Mouse (Mus musculus): ENCODE measurements around the gene Gm30191. TPM values are rescaled to one million over a fixed set of nuclear protein-coding genes. Genes with fewer than 3 reads are reported as not detected.

Gm30191 gene
- 0.28 TPM in 1 of 2 replicates, not detected in the other for polyA plus RNA-seq (2014; fragmentation: Nextera tagmentation; extraction: Ambion mirVana)

DNA sequence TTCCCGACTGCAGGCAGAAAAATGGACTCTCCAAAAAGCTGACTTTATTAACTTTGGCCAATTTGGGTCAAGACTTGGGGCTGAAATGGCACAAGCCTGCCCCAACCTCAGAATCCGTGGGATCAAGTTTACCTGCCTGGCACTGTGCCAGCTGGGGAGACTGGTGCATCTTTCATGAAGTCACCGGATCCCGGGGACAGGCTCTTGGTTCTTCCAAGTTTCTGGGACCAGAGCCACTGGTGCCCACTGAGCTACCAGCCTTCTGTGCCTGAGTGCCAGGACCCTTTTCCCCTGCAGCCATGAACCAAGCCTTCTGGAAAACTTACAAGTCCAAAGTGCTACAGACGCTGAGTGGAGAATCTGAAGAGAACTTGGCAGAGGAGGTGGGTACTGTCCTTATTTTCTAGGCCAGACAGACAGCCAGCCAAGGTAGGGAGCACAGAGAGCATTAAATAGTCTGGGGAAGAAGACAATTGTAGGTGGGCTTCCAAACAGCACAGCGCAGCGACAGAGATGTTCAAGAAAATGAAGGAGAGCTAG lies at the start of gene Gm30191:
Gm30191 (plus strand) TSS at position 217 of the 540 bp plus-strand sequence.
- ATAC-seq (ENCODE audit: low read depth) (no peak), DNase-seq (ENCODE audit: low spot score) (no peak)
- H3K4me1 ChIP-seq (ENCODE audit: control insufficient read depth, insufficient read depth, low read length) = peaks cover 32% of the 10 kb centered on the region
- 71% methylated on average over 7 of the region's 7 CpGs for WGBS
- H3K4me2 ChIP-seq (ENCODE audit: low read depth, low read length) = peak within 1 kb of the TSS; percentile 94
- peak within 1 kb of the TSS; percentile 84 for H3K4me3 ChIP-seq (ENCODE audit: low read depth, low read length)
- no peaks in the 10 kb centered on the region for H3K36me3 ChIP-seq (ENCODE audit: control insufficient read depth, insufficient read depth, low read length)
- H3K9me3 ChIP-seq (ENCODE audit: control insufficient read depth, low read length) = no peaks in the 10 kb centered on the region
- H3K9ac ChIP-seq (ENCODE audit: low read depth, low read length) = peak within 1 kb of the TSS; percentile 54
- H3K27ac ChIP-seq (replicated peaks; ENCODE audit: low read depth, low read length) = no peak within 1 kb of the TSS
- H3K27me3 ChIP-seq (replicated peaks; ENCODE audit: control insufficient read depth, insufficient read depth, low read length) = peaks cover 52% of the 10 kb centered on the region

DNA sequence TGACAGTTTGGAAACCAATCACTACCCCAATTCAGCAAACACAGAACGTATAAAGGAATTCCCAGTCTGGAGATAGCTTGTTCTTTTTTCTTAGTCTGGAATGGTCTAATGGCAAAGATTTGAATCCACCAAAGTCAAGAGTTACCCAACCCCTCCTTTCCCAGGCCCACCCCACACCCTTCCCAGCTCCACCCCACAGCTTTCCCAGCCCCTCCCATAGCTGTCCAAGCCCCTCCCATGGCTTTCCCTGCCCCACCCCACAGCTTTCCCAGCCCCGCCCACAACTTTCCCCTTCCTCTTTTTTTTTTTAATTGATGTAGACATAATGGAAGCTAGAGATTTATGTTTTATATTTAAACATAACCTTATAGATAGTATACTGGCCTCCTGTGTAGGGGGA lies 47.4 kb upstream of the Gm30191 start:
- WGBS = 66% methylated on average over 2 of the region's 2 CpGs
- Histone ChIP-seq H3K36me3 (ENCODE audit: control insufficient read depth, insufficient read depth, low read length) (no peaks in the 10 kb centered on the region), H3K9me3 (ENCODE audit: control insufficient read depth, low read length) (no peaks in the 10 kb centered on the region), H3K4me3 (ENCODE audit: low read depth, low read length) (no peak overlapping the region), H3K4me1 (ENCODE audit: control insufficient read depth, insufficient read depth, low read length) (no peaks in the 10 kb centered on the region), H3K27ac (replicated peaks; ENCODE audit: low read depth, low read length) (no peak overlapping the region), H3K4me2 (ENCODE audit: low read depth, low read length) (no peak overlapping the region), H3K27me3 (replicated peaks; ENCODE audit: control insufficient read depth, insufficient read depth, low read length) (no peaks in the 10 kb centered on the region), H3K9ac (ENCODE audit: low read depth, low read length) (no peak overlapping the region)
- ATAC-seq (ENCODE audit: low read depth) (no peak), DNase-seq (ENCODE audit: low spot score) (no peak)

DNA sequence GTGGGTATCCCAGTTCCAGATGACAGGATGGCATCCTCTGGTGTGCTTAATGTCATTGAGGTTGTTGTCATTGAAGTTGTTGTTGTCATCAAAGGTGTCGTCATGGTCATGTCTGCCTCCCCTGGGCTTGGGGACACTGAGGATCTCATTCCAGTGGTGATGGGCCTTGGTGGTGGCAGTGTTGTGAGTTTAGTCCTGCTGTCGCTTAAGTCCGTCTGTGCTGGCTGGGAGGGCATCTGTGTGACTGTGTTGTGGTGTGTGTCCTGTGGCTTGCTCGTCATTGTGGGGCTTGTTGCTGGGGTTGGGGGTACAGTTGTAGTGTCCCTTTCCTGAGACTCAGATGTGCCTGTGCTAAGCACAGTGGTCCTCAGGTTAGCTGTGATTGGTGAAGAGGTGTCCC lies 43.8 kb upstream of the Gm30191 start, which contains the start of gene Gm7534:
Gm7534 (minus strand) TSS at position 101 of the 400 bp plus-strand sequence.
- Histone ChIP-seq H3K27me3 (replicated peaks; ENCODE audit: control insufficient read depth, insufficient read depth, low read length) (no peaks in the 10 kb centered on the region), H3K9me3 (ENCODE audit: control insufficient read depth, low read length) (no peaks in the 10 kb centered on the region), H3K36me3 (ENCODE audit: control insufficient read depth, insufficient read depth, low read length) (no peaks in the 10 kb centered on the region), H3K4me1 (ENCODE audit: control insufficient read depth, insufficient read depth, low read length) (no peaks in the 10 kb centered on the region), H3K27ac (replicated peaks; ENCODE audit: low read depth, low read length) (no peak within 1 kb of the TSS), H3K4me2 (ENCODE audit: low read depth, low read length) (no peak within 1 kb of the TSS), H3K4me3 (ENCODE audit: low read depth, low read length) (no peak within 1 kb of the TSS), H3K9ac (ENCODE audit: low read depth, low read length) (no peak within 1 kb of the TSS)
- no peak for ATAC-seq (ENCODE audit: low read depth)
- WGBS = 91% methylated on average over 4 of the region's 4 CpGs
- no peak for DNase-seq (ENCODE audit: low spot score)

DNA sequence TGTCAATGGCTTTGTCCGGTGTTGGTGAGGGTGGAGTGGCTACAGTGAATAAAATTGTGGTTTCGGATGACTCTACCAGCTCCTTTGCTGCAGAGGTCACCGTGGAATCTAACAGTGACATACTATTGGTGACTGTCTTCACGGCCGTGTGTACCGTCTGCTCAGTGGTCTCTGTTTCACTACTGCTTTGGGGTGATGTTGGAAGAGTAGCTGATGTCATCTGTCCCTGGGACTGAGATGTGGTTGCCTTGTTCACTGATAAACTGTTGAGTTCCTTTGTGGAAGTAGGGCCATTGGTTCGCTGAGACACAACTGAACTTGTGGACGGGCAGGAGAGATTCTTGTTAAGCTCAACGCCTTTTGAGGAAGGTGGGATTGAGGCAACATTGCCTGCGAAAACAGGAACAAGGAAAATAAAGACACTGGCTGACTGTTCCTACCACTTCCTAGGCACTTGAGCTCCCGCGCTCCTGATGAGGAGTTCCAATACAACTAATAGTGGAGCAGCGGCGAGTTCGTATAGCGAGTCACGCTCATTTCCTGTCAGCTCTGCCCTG lies 43.3 kb upstream of the Gm30191 start:
- no peak overlapping the region for H3K4me3 ChIP-seq (ENCODE audit: low read depth, low read length)
- DNase-seq (ENCODE audit: low spot score) = no peak
- H3K4me2 ChIP-seq (ENCODE audit: low read depth, low read length) = no peak overlapping the region
- 76% methylated on average over 17 of the region's 17 CpGs for WGBS
- H3K27me3 ChIP-seq (replicated peaks; ENCODE audit: control insufficient read depth, insufficient read depth, low read length) = no peaks in the 10 kb centered on the region
- no peak for ATAC-seq (ENCODE audit: low read depth)
- no peak overlapping the region for H3K27ac ChIP-seq (replicated peaks; ENCODE audit: low read depth, low read length)
- H3K4me1 ChIP-seq (ENCODE audit: control insufficient read depth, insufficient read depth, low read length) = no peaks in the 10 kb centered on the region
- H3K9ac ChIP-seq (ENCODE audit: low read depth, low read length) = no peak overlapping the region
- H3K9me3 ChIP-seq (ENCODE audit: control insufficient read depth, low read length) = no peaks in the 10 kb centered on the region
- H3K36me3 ChIP-seq (ENCODE audit: control insufficient read depth, insufficient read depth, low read length) = no peaks in the 10 kb centered on the region

DNA sequence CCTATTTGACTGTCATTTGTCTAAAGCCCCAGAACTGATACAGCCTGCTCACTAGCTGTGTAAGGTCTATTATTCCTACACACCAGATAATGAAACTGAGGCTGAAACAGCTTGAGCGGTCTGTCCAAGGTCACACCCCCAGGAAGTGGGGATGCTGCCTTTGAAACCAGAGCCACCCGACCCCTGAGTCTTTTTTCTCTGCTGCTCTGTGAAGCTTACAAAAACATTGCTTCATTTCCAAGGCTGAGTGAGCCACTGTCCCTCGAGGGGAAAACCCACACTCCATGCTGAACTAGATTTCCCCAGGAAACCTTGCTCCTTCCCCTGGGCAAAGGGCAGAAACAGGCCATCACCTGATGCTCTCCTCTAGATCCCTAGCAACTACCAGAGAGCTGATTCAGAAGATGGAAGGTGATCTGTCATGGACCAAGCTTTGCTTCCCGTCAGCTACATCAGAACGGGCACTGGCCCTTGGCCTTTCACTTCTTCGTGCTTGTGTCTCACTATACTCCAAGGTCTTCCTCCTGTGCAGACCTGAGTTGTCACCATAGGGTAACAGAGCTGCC lies 40.2 kb upstream of the Gm30191 start:
- no peaks in the 10 kb centered on the region for H3K4me1 ChIP-seq (ENCODE audit: control insufficient read depth, insufficient read depth, low read length)
- H3K36me3 ChIP-seq (ENCODE audit: control insufficient read depth, insufficient read depth, low read length) = no peaks in the 10 kb centered on the region
- DNase-seq (ENCODE audit: low spot score) (no peak), ATAC-seq (ENCODE audit: low read depth) (no peak)
- H3K27ac ChIP-seq (replicated peaks; ENCODE audit: low read depth, low read length) = no peak overlapping the region
- no peaks in the 10 kb centered on the region for H3K9me3 ChIP-seq (ENCODE audit: control insufficient read depth, low read length)
- H3K9ac ChIP-seq (ENCODE audit: low read depth, low read length) = no peak overlapping the region
- H3K4me2 ChIP-seq (ENCODE audit: low read depth, low read length) = no peak overlapping the region
- no peak overlapping the region for H3K4me3 ChIP-seq (ENCODE audit: low read depth, low read length)
- 37% methylated on average over 6 of the region's 6 CpGs for WGBS
- H3K27me3 ChIP-seq (replicated peaks; ENCODE audit: control insufficient read depth, insufficient read depth, low read length) = no peaks in the 10 kb centered on the region

DNA sequence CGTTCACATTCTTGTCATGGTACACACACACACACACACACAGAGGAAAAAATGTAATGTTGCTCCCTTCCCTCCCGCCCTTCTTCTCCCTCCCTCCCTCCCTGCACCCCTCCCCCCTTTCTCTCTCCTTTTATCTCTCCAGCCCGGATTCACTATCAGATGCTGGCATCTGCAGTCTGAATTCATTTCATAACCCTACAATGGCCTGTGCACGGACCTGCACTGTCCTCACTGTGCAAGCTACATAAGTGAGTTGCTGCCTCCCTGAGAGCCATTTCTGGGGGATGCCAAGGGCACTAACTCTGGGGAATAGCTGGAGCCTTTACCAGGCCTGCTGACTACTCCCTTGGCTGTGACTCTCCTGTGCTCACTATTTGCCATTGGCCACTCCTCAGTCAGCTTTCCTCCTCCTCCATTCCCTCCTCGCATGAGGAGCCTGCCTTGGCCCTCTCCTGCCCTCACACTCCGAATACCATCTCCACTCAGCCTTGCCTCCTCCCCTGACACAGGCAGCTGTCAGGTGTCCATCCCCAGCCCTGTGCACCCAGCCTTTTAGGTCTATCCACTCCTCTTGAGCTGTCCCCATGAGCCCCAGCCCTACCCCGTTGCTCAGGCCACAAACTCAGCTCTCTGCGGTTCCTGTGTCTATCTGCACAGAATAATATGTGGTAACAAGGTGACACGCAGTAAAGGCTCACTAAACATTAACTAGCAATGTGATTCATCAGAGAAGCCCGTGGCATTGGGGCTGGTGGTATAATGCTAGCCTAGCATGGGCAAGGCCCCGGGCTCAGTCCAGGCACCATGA lies 23.7 kb upstream of the Gm30191 start:
- no peak for DNase-seq (ENCODE audit: low spot score)
- 65% methylated on average over 11 of the region's 11 CpGs for WGBS

DNA sequence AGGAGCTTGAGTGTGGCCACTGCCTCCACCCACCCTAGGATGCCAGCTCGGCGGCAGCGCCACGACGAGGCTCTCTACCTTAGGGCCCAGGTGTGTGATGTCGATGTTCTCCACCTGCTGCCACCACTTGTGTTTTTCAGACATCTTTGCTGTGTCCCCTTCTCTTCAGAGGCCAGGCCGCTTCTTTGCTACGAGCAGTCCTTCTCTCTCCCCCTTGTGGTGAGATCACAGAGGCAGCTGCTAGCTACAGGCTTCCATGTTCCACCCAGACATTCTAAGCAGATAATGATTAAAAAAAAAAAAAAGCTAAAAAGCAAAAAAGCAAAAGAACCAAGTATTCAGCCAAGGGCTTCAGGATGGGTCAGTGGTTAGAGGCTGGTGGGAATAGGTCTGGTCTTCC lies 19.5 kb upstream of the Gm30191 start, which contains the start of gene Catsper4:
Catsper4 (minus strand) TSS at position 190 of the 400 bp plus-strand sequence.
- no peaks in the 10 kb centered on the region for H3K9me3 ChIP-seq (ENCODE audit: control insufficient read depth, low read length)
- H3K36me3 ChIP-seq (ENCODE audit: control insufficient read depth, insufficient read depth, low read length) = no peaks in the 10 kb centered on the region
- H3K4me1 ChIP-seq (ENCODE audit: control insufficient read depth, insufficient read depth, low read length) = no peaks in the 10 kb centered on the region
- DNase-seq (ENCODE audit: low spot score) (no peak), ATAC-seq (ENCODE audit: low read depth) (no peak)
- WGBS = 75% methylated on average over 8 of the region's 8 CpGs
- H3K4me3 ChIP-seq (ENCODE audit: low read depth, low read length) = no peak within 1 kb of the TSS
- H3K4me2 ChIP-seq (ENCODE audit: low read depth, low read length) = no peak within 1 kb of the TSS
- no peak within 1 kb of the TSS for H3K9ac ChIP-seq (ENCODE audit: low read depth, low read length)
- no peaks in the 10 kb centered on the region for H3K27me3 ChIP-seq (replicated peaks; ENCODE audit: control insufficient read depth, insufficient read depth, low read length)
- no peak within 1 kb of the TSS for H3K27ac ChIP-seq (replicated peaks; ENCODE audit: low read depth, low read length)

More for the DNA sequence above, 23.7 kb upstream of the Gm30191 start:
- no peak overlapping the region for H3K4me2 ChIP-seq (ENCODE audit: low read depth, low read length)
- no peaks in the 10 kb centered on the region for H3K9me3 ChIP-seq (ENCODE audit: control insufficient read depth, low read length)
- no peaks in the 10 kb centered on the region for H3K27me3 ChIP-seq (replicated peaks; ENCODE audit: control insufficient read depth, insufficient read depth, low read length)
- H3K9ac ChIP-seq (ENCODE audit: low read depth, low read length) = no peak overlapping the region
- H3K4me1 ChIP-seq (ENCODE audit: control insufficient read depth, insufficient read depth, low read length) = no peaks in the 10 kb centered on the region
- no peak for ATAC-seq (ENCODE audit: low read depth)
- no peak overlapping the region for H3K4me3 ChIP-seq (ENCODE audit: low read depth, low read length)
- no peak overlapping the region for H3K27ac ChIP-seq (replicated peaks; ENCODE audit: low read depth, low read length)
- H3K36me3 ChIP-seq (ENCODE audit: control insufficient read depth, insufficient read depth, low read length) = no peaks in the 10 kb centered on the region

DNA sequence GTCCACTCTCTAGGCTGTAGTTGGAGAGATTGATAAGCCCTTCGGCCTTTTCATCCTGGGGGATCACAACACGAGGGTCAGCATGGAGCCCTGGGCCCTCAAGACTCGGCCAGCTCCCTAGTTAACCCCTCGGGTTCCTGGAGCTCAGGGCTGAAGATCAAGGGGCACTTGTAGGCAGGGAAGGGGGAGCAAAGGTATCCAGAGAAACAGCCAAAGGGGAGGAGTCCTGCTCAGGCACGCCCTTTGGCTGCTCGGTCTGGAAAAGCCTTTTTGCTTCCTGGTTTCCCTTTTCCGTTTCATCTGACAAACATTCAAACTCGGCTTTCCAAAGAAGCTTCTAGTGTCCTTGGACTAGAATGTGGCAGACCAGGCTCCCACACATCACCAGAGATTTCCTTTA lies 16.3 kb upstream of the Gm30191 start:
- H3K4me1 ChIP-seq (ENCODE audit: control insufficient read depth, insufficient read depth, low read length) = no peaks in the 10 kb centered on the region
- H3K4me2 ChIP-seq (ENCODE audit: low read depth, low read length) = no peak overlapping the region
- no peak overlapping the region for H3K27ac ChIP-seq (replicated peaks; ENCODE audit: low read depth, low read length)
- 36% methylated on average over 8 of the region's 8 CpGs for WGBS
- H3K36me3 ChIP-seq (ENCODE audit: control insufficient read depth, insufficient read depth, low read length) = no peaks in the 10 kb centered on the region
- no peaks in the 10 kb centered on the region for H3K9me3 ChIP-seq (ENCODE audit: control insufficient read depth, low read length)
- no peak for ATAC-seq (ENCODE audit: low read depth)
- no peaks in the 10 kb centered on the region for H3K27me3 ChIP-seq (replicated peaks; ENCODE audit: control insufficient read depth, insufficient read depth, low read length)
- no peak overlapping the region for H3K4me3 ChIP-seq (ENCODE audit: low read depth, low read length)
- no peak for DNase-seq (ENCODE audit: low spot score)
- H3K9ac ChIP-seq (ENCODE audit: low read depth, low read length) = no peak overlapping the region
